ENCODE assay signal across 8 mouse cellular contexts in the genomic region with DNA sequence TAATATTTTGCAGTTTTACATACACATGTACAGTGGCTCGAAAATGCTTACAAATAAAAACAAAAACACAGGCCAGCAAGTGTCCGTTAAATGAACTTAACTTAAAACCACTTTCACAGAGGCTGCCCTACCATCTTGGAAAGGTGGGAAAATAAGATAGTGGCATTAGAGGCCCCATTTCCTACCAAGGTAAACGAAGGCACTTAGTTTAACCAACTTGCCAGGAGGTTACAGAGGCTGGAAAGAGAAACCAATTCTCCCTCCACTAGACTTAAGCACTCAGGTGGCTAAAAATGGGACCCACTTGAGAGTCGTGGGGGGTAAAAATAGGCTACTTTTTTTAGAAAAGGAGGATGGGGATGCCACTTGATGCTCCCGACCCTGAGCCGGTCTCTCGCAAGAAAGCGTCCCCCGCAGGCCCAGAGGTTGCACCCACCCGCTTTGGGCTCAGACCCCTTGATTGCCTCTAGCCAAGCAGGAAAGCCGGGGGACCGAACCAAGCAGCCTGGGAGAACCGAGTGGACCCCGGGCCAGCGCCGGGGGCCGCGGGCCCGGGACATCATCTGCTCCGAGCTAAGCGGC. TPM values are rescaled to one million over a fixed set of nuclear protein-coding genes. Genes with fewer than 3 reads are reported as not detected.
A peak's percentile ranks its signal among the peaks of the same experiment; 100 is the strongest.
DNase-seq lines count a peak whose midpoint lies in the region; ATAC-seq and TF ChIP-seq lines count a peak whose summit lies in the region.

No protein-coding gene starts in this region.

- no peaks in the 10 kb centered on the region for H3K4me1 ChIP-seq in ES-E14 (ENCODE audit: control insufficient read depth in 2 of 2, insufficient read depth in 2 of 2, low read length in 2 of 2, poor library complexity in 1 of 2)
- H3K4me1 ChIP-seq in forebrain, embryonic 15.5 days = peaks cover 10% of the 10 kb centered on the region
- H3K4me1 ChIP-seq in liver, embryonic 16.5 days (ENCODE audit: control insufficient read depth, low read depth, low read length) = peaks cover 64% of the 10 kb centered on the region

- H3K27ac ChIP-seq in ES-E14 (ENCODE audit: insufficient read depth, low read depth, low read length, poor library complexity, severe bottlenecking) = no peak overlapping the region
- peak overlapping the region; percentile 60; the same call in 1 of the 2 replicates for H3K27ac ChIP-seq in forebrain, embryonic 15.5 days (replicated peaks)
- peak overlapping the region; percentile 92 for H3K27ac ChIP-seq in liver, embryonic 16.5 days (ENCODE audit: low read length)

- 8% methylated on average over 21 of the region's 21 CpGs for WGBS in forebrain, embryonic 15.5 days
- WGBS in liver, embryonic 16.5 days (ENCODE audit: insufficient replicate concordance) = 4% methylated on average over 21 of the region's 21 CpGs

- ATAC-seq in forebrain, embryonic 15.5 days (replicated peaks) = 0 out of 2 replicates have a peak, but pooled peaks have one; percentile 2
- no peak for ATAC-seq in liver, embryonic 16.5 days (ENCODE audit: low read depth)

- H3K9ac ChIP-seq in ES-E14 (ENCODE audit: insufficient read depth, low read depth, low read length, poor library complexity, severe bottlenecking) = peak overlapping the region; percentile 80; the same call in 1 of the 2 replicates
- peak overlapping the region; percentile 88 for H3K9ac ChIP-seq in forebrain, embryonic 15.5 days (replicated peaks)
- H3K9ac ChIP-seq in liver, embryonic 16.5 days (ENCODE audit: low read depth, low read length) = peak overlapping the region; percentile 97

- H3K4me3 ChIP-seq in ES-E14 (ENCODE audit: insufficient read depth in 1 of 2, low read depth in 1 of 2, low read length in 2 of 2, poor library complexity in 1 of 2, severe bottlenecking in 1 of 2) = peak overlapping the region; percentile 59 to 74
- H3K4me3 ChIP-seq in forebrain, embryonic 15.5 days = peak overlapping the region; percentile 86
- H3K4me3 ChIP-seq in liver, embryonic 16.5 days (ENCODE audit: low read depth, low read length) = peak overlapping the region; percentile 94

- peak; percentile 76 for DNase-seq in heart, adult 11 months
- no peak for DNase-seq in heart, adult 9 months (ENCODE audit: low spot score in 2 of 2)
- no peak for DNase-seq in ES-E14 (ENCODE audit: low read depth, low spot score)
- no peak for DNase-seq in right cerebral cortex, postnatal 14 days
- DNase-seq in right cerebral cortex, postnatal 10 days (ENCODE audit: low spot score in 2 of 2) = no peak
- no peak for DNase-seq in thymus, postnatal 0 days (ENCODE audit: low spot score)

- peak overlapping the region; percentile 79 for H3K4me2 ChIP-seq in forebrain, embryonic 15.5 days (replicated peaks)
- H3K4me2 ChIP-seq in liver, embryonic 16.5 days (ENCODE audit: low read depth, low read length) = peak overlapping the region; percentile 98

- H3K27me3 ChIP-seq in forebrain, embryonic 15.5 days = peaks cover 8% of the 10 kb centered on the region
- no peaks in the 10 kb centered on the region; the same call in none of the 2 replicates for H3K27me3 ChIP-seq in liver, embryonic 16.5 days (ENCODE audit: control insufficient read depth, insufficient read depth, low read depth, low read length)

- H3K36me3 ChIP-seq in ES-E14 (ENCODE audit: control insufficient read depth, insufficient read depth, low read length, poor library complexity, severe bottlenecking) = no peaks in the 10 kb centered on the region
- no peaks in the 10 kb centered on the region for H3K36me3 ChIP-seq in forebrain, embryonic 15.5 days
- H3K36me3 ChIP-seq in liver, embryonic 16.5 days (ENCODE audit: control insufficient read depth, insufficient read depth) = no peaks in the 10 kb centered on the region

- in situ Hi-C loops in ES-E14 (cut with MboI; ENCODE audit: low sequenced_read_pairs in 2 of 2, unreplicated experiment in 2 of 2) = no loop called here

- no peaks in the 10 kb centered on the region for H3K9me3 ChIP-seq in ES-E14 (ENCODE audit: control insufficient read depth, insufficient read depth, low read depth, low read length)
- no peaks in the 10 kb centered on the region for H3K9me3 ChIP-seq in forebrain, embryonic 15.5 days
- H3K9me3 ChIP-seq in liver, embryonic 16.5 days (replicated peaks; ENCODE audit: control insufficient read depth, low read length) = no peaks in the 10 kb centered on the region

TF ChIP-seq in ES-E14, 5 proteins besides CTCF, POLR2A, EP300 and RAD21:
- TF ChIP-seq ZNF384 (IDR thresholded peaks at IDR 0.05; ENCODE audit: low read depth, low read length) = no peak
- TF ChIP-seq ZC3H11A (IDR thresholded peaks at IDR 0.05; ENCODE audit: borderline replicate concordance, low read depth, low read length) = no peak
- no peak for TF ChIP-seq MAFK (IDR thresholded peaks at IDR 0.05; ENCODE audit: insufficient read depth, low read depth, low read length)
- no peak for TF ChIP-seq CHD2 (IDR thresholded peaks at IDR 0.05; ENCODE audit: low read depth, low read length)
- TF ChIP-seq HCFC1 (IDR thresholded peaks at IDR 0.05; ENCODE audit: borderline replicate concordance, insufficient read depth, low read length) = no peak

RNA-seq across cellular contexts. Expression of a gene that starts 20.9 kb away (rescaled TPM):
- 0.26 and 0.67 TPM in 2 replicates for total RNA-seq in ES-E14 (2012; rRNA removed)
- 2.7 and 3.3 TPM in 2 replicates for polyA plus RNA-seq in forebrain, embryonic 15.5 days (2015; fragmentation: Nextera tagmentation; extraction: Ambion mirVana)
- polyA plus RNA-seq in liver, embryonic 16.5 days (2015; fragmentation: Nextera tagmentation; extraction: Ambion mirVana) = 12.8 and 15.2 TPM in 2 replicates
- 0.24 and 0.35 TPM in 2 replicates for polyA plus RNA-seq in thymus, postnatal 0 days (2015; fragmentation: Nextera tagmentation; extraction: Ambion mirVana)

RNA-seq across cellular contexts. Expression of a gene that starts 29.5 kb away (rescaled TPM):
- total RNA-seq in ES-E14 (2012; rRNA removed) = 18.4 and 30.1 TPM in 2 replicates
- 28.9 and 34.5 TPM in 2 replicates for polyA plus RNA-seq in forebrain, embryonic 15.5 days (2015; fragmentation: Nextera tagmentation; extraction: Ambion mirVana)
- 15.0 and 16.6 TPM in 2 replicates for polyA plus RNA-seq in liver, embryonic 16.5 days (2015; fragmentation: Nextera tagmentation; extraction: Ambion mirVana)
- 24.3 and 28.1 TPM in 2 replicates for polyA plus RNA-seq in thymus, postnatal 0 days (2015; fragmentation: Nextera tagmentation; extraction: Ambion mirVana)
